8 mouse cellular contexts compared by ENCODE assay signal in genomic region chr14:30564451-30564850, GRCm38 (mm10). TPM values are rescaled to one million over a fixed set of nuclear protein-coding genes. Genes with fewer than 3 reads are reported as not detected.
DNase-seq lines count a peak whose midpoint lies in the region; ATAC-seq lines count a peak whose summit lies in the region.

No protein-coding gene starts in this region.

- ATAC-seq in monocyte, adult 5-6 weeks (replicated peaks; ENCODE audit: insufficient number of reproducible peaks, low FRiP score, low TSS enrichment, poor library complexity, severe bottlenecking), result no peak

- H3K27ac ChIP-seq in limb, embryonic 10.5 days, result no peak overlapping the region

- no peaks in the 10 kb centered on the region for H3K27me3 ChIP-seq in limb, embryonic 10.5 days (ENCODE audit: low read depth, poor library complexity, severe bottlenecking)

- peaks cover 97% of the 10 kb centered on the region for H3K36me3 ChIP-seq in limb, embryonic 10.5 days

- H3K4me1 ChIP-seq in limb, embryonic 10.5 days, result no peaks in the 10 kb centered on the region

- H3K9me3 ChIP-seq in limb, embryonic 10.5 days (replicated peaks), result no peaks in the 10 kb centered on the region

- DNase-seq in layer of hippocampus, adult 8-10 months (ENCODE audit: low spot score in 2 of 2), result peak; percentile 43 to 57
- DNase-seq in layer of hippocampus, postnatal 14 days (ENCODE audit: low spot score in 2 of 2), result no peak
- DNase-seq in ZHBTc4 (ENCODE audit: low read depth, low spot score) (peak; percentile 78), liver (peak; percentile 87)
- DNase-seq in heart, adult 11 months, result peak; percentile 98
- DNase-seq in spleen, postnatal 36 days (ENCODE audit: low spot score in 2 of 2), result peak; percentile 41 to 54
- DNase-seq in limb, embryonic 10.5 days (ENCODE audit: low spot score), result no peak

- 98% methylated on average over 2 of the region's 2 CpGs for WGBS in limb, embryonic 10.5 days

- no peak overlapping the region for H3K4me3 ChIP-seq in limb, embryonic 10.5 days

RNA-seq across cellular contexts. Expression of gene Tkt, which starts 16.3 kb away (rescaled TPM):
- total RNA-seq in layer of hippocampus, adult 8-10 months (2022), result 100 to 1,000 TPM; 171 to 205 (median 194) TPM
- 100 to 1,000 TPM; 170 to 200 TPM for total RNA-seq in layer of hippocampus, postnatal 14 days (2021)
- 312 and 340 TPM in 2 replicates for polyA plus RNA-seq in limb, embryonic 10.5 days (2016; fragmentation: Nextera tagmentation; extraction: Ambion mirVana)
- total RNA-seq in monocyte, adult 5-6 weeks (2017), result 278 to 467 TPM (median 383 TPM) in 3 replicates

Comparison
In these comparisons a context has a peak if more than half of its experiments do, and no peak if none do; other contexts are left out.
1. DNase-seq: peak in layer of hippocampus, adult 8-10 months (2 of 2), ZHBTc4 (single experiment), heart, adult 11 months (single experiment), liver (single experiment) and spleen, postnatal 36 days (2 of 2); none in layer of hippocampus, postnatal 14 days (0 of 2) and limb, embryonic 10.5 days (single experiment).